Mouse (Mus musculus) heart, postnatal 36 days (tissue): ENCODE measurements around the gene Traf4. TPM values are rescaled to one million over a fixed set of nuclear protein-coding genes. Genes with fewer than 3 reads are reported as not detected.
A peak's percentile ranks its signal among the peaks of the same experiment; 100 is the strongest.

ENCODE experiments used
- DNase-seq, 2 experiments: peaks; one replicate each; pipeline ENCODE4 v3.0.0; 2021 to 2022
- intact Hi-C: fragments of 180-260 bp; cut with DNase I; formaldehyde crosslinking; loops from one replicate; pipeline ENCODE4 v1.15.1; 2025
- total RNA-seq, 2 experiments: library from RNA; stranded (reverse); gene quantifications; 2 replicates each; pipeline ENCODE4 v1.2.3; 2021

Gene Traf4
- total RNA-seq, 2 experiments from 2014 or later, result 6.1 to 7.0 TPM

DNA sequence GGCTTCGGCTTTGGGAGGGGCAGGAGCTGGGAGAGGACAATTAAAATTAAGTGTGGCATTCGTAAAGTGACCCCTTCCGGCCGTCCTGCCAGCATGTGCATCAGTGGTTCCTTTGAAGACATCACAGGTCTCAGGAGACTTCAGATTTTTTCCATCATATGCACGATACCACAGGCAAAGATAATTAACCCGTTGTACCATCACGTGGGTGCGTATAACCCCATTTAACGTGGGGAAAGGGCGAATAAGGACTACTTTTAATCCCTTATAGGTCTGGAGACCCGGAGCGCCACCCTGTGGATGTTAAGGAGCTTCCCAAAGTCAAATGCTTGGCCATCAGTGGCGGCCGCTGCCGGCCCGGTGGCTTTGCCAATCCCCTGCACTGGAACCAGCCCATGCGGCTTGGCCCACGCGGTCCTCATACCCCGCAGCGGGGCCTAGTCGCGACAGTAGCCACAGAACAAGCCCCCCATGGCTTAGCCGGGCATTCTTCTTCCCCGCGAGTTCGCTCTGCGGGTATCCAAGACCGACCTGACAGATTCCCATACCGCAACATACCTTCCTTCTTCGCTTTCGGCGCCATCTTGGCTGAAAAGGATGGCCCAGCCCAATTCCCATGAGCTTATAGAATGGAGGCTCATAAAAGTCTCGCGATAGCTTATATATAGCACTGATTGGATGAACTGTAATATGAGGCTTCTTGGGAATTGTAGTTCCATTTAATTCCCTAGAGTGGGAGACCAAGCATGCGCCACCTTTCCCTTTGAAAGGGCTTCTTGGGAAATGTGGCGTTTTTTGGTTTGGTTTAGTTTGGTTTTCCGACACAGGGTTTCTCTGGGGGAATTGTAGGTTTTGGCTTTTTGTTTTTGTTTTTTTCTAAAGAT lies 17.8 kb upstream of the Traf4 start, which contains the start of gene Rpl23a:
TSS of gene Rpl23a (minus strand) at position 624 of the 884 bp plus-strand sequence.
- intact Hi-C loops, result no loop called here
- DNase-seq, result peak; percentile 72 to 85

DNA sequence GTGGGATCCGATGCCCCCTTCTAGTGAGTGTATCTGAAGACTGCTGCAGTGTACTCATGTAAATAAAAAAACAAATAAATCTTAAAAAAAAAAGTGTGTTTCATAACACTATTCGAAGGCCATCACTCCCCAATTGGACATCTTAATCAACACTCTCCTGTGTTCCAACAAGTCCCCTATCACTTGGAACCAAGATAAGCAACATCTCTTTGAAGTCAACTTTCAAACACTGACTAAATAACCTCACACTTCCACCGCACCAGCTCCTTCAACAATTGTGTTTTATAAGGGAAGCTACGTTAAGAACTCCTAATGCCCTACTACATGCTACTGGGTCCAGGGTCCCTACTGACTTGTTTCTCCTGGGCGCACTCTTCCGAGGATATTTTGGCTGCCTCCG lies 17.1 kb upstream of the Traf4 start:
- intact Hi-C loops, result no loop called here
- DNase-seq, result no peak

DNA sequence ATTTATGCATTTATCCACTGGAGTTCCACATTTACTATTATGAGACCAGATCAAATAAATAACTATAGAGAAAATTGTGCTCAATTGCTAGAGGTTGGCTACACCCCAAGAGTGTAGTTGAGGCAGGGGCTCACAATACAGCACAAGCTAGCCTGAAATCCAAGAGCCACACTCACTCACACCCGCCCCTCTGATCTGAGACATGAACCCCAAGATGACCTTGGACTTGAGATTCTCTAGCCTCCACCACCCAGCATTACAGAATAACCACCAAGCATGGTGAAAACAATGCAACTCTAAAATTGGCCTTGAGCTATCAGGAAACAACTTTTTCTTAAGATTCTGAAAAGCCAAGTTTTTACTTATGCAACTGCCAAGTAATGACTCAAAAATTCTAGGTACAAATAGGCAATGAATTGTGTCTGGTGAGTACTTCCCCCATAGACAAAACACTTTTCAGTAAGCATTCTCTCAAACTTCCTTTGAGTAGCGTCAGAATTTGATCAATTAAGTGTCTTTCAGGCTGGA lies 16.5 kb upstream of the Traf4 start:
- no peak for DNase-seq
- intact Hi-C loops, result no loop called here

DNA sequence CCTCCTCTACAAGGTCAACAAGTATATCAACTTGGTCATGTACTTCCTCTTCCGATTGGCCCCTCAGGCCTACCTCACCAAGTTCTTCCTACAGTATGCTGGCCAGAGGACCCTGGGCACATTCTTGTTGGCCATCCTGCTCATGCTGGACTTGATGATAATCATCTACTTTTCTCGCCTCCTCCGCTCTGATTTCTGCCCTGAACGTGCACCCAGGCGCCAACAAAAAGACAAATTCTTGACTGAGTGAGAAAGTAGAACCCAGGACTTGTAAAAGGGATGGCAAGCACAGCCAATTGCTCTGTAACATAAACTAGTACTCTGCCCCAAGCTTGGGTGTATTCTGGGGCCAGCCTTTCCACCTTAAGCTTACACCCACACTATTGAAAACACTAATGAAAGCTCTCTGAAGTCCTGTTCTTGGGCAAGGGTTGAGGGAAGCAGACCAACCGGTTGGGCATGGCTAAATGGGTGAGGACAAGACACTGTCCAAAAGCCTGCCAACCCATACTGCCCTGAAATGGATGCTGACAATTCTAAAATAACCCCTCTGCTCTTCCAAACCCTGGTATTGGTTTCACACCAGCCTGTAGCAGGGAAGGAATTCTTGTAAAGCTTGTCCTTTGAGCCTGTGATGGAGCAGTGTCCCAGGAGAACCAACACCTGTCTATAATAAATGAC lies 14.8 kb upstream of the Traf4 start:
- no peak for DNase-seq
- intact Hi-C loops, result no loop called here

DNA sequence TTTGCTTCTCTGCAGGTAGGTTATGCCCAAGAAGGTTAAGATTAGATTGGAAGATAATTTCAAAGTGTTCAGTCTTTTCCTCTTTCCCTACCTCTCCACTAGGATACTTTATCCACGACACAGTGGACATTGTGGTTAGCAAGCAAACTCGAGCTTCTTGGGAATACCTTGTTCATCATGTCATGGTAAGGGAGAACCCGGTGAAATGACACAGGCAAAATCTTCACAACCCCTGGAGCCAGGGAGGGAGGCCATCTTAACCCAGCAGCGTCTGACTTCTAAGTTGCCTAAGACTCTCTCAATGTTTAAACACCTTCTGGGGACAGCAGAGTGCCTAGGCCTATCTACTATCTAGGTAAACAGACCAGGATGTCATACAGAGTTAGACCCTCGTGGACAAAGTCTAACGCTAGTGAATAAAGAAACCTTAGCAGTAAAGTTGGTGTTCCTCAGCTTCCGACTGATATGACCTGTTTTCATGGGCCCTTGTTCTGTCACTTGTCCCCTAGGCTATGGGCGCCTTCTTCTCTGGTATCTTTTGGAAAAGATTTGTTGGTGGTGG lies 14.1 kb upstream of the Traf4 start:
- no peak for DNase-seq
- intact Hi-C loops, result loop anchor here (10.0 kb wide), 1 partner anchor 355 kb away; no protein-coding TSS in a partner anchor

DNA sequence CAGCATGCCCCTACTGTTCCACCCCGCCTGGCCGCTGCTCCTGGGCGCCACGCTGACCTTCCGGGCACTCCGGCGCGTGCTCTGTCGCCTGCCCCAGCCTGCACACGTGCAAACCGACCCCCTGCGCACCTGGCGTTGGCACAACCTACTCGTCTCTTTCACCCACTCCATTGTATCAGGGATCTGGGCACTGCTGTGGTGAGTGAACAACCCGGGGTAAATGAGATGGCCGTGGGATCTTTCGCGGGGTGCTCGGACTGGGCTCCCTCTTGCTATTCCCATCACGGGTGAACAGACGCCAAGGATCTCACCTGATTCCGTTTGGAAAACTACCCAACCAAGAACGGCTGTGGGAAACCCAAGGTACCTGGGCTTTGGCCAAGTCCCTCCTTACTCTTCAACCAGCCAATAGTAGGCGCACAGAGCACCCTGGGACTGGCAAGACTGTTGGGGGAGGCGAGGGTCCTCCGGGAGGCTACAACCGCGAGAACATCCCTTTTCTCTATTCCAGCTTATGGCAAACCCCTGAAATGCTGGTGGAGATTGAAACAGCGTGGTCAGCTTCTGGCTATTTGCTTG lies 13.6 kb upstream of the Traf4 start:
- intact Hi-C loops, result loop anchor here (10.0 kb wide), 1 partner anchor 354 kb away; no protein-coding TSS in a partner anchor
- DNase-seq, result peak; percentile 49 to 50

DNA sequence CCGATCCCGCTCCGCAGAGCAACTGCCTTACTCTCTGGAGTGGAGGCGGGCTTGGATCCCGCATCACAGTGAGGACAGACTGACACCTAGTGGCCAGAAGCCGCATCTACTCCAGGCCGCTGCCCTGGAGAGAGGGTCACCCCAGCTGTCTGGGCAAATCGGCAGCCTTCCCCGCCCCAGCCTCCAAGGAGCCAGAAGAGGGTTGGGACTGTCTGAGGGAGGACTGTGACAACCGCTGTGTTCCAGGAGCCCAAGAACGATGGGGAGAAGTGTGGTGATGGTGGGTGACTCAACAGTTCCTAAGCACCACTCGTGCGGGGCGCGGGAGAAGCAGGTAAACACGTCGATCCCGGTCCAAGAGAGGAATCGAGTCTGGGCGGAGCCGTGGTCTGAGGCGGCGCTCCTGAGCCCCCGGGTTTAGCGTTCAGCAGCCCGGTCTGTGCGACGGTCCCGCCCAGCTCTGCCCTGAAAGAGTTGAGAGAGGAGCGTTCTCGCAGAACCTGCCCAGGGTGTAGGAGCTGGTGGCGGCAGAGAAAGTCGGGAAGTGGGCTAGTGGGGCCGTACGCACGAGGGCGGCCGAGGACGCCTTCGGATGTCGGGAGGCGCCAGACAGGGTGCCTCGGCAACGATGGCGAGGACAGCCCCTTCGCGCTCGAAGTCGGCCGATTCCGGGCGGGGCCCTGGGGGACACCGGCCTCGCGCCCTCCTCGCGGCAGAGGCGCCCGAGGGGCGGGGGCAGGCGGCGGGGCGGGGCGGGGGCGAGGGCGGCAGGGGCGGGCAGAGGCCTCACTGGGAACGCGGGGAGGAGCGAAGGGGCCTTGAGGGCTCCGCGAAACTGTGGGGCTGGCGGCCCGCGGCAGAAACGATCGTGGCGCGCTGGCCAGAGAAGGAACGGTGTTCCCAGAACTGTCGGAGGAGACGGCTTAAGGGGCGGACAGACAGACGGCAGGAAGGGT lies 12.8 kb upstream of the Traf4 start:
- intact Hi-C loops, result loop anchor here (1.0 to 10.0 kb wide), 5 partner anchors 19 to 353 kb away; no protein-coding TSS in a partner anchor

DNA sequence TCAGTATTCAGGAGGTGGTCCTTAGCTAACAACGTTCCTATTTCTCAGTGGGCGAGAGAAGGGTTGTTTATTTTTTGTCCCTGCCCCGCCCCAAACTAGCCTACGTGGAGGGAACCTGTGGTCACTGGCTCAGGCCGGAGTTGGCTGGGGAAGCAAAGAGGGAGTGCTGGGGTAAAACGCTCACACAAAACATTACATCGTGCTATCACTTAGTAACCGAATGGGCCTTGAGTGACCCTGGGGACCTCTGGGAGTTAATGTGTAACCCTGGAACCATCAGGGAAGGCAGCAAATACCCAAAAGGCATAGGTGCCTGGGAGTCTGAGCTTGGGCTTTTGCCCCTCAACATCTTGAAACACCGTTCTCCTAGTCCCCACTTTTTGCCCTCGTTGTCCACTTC lies 12.0 kb upstream of the Traf4 start:
- intact Hi-C loops, result loop anchor here (1.0 to 10.0 kb wide), 5 partner anchors 19 to 353 kb away; no protein-coding TSS in a partner anchor
- peak in 1 of 2 experiments; percentile 44 for DNase-seq

More for the DNA sequence above, 12.8 kb upstream of the Traf4 start:
- DNase-seq, result peak; percentile 96 to 98

DNA sequence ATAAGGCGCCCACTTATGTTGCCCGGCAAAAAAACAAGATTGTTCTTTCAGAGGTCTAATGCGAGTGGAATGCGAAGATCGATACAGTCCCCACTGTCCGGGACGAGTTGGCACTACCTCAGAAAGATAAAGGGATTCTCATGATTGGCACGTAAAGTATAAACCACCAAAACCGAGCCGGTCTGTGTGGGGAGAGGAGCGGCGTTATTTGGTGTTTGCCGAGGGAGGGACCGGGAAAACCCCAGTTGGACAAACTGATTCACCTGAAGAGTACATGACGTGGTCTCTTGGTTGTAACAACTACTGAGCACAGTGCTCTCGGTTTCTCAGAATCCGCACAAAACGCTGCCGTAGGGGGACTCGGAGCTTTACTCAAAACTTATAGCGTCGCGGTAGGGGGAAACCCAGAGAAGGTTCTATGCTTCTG lies 11.5 kb upstream of the Traf4 start:
- DNase-seq, result no peak
- intact Hi-C loops, result loop anchor here (1.0 to 10.0 kb wide), 5 partner anchors 18 to 352 kb away; no protein-coding TSS in a partner anchor

DNA sequence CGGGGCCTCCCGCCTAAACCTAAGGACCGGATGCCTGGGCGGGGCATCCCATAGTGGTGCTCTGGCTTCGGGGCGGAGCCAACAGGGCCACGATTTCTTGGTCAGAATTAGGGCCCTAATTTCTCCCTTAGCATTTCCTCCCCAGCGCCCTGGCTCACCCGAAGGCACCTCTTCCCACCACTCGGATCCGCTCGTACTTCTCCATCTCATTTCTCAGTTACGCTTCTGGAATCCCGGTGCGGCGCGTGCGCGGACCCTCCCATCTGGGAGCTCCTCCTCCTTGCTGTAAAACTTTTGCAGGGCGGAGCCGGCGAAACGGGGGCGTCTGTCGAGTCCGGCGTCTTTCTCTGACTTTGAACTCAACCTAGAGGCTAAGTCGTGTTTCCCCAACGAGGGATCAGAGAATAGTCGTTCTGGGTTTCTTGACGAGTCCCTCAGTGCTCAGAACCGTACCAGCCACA lies 11.0 kb upstream of the Traf4 start, which contains the start of the genes Nek8 and Tlcd1:
TSS of gene Nek8 (minus strand) at position 274 of the 461 bp plus-strand sequence.
TSS of gene Tlcd1 (plus strand) at position 310 of the 461 bp plus-strand sequence.
- peak; percentile 91 to 94 for DNase-seq
- intact Hi-C loops, result loop anchor here (2.0 to 10.0 kb wide), 3 partner anchors 18 to 352 kb away; no protein-coding TSS in a partner anchor

DNA sequence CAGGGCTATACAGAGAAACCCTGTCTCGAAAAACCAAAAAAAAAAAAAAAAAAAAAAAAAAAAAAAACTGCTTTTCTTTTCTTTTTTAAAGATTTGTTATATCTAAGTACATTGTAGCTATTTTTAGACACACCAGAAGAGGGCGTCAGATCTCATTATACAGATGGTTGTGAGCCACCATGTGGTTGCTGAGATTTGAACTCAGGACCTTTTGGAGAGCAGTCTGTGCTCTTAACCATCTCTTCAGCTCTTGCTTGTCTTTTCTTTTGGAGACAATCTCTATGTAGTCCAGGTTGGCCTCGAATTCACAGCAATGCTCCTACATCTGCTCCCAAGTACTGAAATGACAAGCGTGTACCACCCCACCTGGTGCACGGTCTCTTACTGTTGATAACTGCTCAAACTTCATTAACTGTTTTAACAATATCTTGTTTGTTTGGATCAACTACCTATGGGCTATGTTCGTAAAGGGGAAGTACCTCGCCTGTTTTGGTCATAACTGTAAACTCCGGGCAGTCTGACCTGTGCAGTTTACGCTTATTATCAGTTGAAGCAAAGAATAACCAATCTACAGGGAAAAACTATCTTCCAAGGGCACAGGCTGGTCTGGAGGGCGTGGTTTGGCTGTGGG lies 10.5 kb upstream of the Traf4 start:
- no peak for DNase-seq
- intact Hi-C loops, result loop anchor here (2.0 to 10.0 kb wide), 3 partner anchors 17 to 351 kb away; no protein-coding TSS in a partner anchor

DNA sequence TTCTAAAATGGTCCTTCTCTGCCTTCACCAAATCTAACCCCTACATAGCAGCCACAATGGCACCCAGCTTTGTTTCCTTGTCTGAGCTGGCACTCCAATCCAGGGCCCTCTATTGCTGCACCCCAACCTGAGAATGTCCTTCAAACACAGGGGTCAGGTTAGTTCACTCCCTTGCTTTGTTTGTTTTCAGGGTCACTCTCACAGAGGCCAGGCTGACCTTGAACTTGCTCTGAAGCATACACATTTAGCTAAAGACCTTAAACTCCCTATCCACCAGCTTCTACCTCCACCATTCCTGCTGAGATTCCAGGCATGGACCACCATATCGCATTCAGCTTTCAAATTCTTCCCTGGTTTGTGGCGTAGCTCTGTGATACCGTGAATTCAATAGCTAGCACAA lies 9.1 kb upstream of the Traf4 start:
- no peak for DNase-seq
- intact Hi-C loops, result loop anchor here (10.0 kb wide), 1 partner anchor 350 kb away; no protein-coding TSS in a partner anchor

DNA sequence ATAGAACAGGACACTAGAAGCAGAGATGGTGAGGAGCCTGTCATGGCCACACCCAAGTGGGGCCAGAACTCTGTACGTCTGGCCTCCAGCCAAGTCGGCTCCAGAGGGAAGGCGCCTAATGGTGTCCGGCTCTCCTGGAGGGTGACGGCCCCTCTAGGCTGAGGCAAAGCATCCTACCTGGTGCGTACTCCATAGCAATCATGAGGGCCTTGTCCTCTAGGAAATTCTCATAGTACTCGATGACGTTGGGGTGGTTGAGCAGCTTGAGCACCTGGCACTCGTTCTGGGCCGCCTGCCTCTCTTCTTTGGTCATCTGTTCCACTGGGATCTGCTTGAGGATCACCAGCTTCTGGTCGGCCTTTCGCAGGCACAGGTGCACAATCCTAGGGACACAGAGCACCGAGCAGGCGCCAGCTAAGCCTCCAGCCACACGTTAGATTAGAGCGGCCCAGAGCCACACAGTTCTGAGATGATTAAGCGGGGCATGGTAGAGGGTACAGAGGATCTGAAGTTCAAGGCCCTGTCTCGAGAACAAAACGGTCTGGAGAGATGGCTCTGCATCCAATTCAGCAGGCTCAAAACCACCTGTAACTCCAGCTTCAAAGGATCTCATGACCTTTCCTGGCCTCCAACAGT lies 7.5 kb upstream of the Traf4 start:
- intact Hi-C loops, result loop anchor here (10.0 kb wide), 1 partner anchor 348 kb away; no protein-coding TSS in a partner anchor
- no peak for DNase-seq

DNA sequence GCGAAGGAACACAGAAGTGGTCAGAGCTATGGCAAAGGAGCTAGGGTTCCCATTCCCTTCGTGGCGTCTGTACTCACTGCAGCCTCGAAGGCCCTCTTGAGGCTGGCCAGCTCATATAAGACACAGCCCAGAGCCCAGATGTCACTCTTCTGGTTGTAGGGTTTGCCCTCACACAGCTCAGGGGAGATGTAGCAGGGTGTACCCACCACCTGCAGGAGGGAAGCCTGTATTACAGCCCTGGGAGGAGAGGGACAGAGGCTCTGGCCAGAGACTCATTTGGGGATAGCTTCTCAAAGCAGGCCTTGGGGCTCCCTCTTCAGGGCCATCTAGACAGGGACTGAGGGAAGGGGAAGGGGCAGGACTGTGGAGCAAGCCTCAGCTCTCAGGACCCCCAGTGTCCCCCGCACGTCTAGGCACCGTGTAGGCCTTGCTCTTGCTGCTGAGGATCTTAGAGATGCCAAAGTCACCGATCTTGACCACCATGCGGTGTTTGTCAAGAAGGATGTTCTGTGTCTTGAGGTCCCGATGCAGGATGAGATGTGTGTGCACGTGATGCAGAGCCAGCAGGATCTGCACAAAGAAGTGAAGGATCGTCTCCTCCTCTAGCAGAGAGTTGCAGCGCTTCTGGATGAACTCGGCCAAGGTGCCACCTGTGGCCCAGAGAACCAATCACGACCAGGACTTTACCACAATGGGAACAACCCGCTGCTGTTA lies 6.8 kb upstream of the Traf4 start:
- no peak for DNase-seq
- intact Hi-C loops, result loop anchor here (10.0 kb wide), 1 partner anchor 347 kb away; no protein-coding TSS in a partner anchor

DNA sequence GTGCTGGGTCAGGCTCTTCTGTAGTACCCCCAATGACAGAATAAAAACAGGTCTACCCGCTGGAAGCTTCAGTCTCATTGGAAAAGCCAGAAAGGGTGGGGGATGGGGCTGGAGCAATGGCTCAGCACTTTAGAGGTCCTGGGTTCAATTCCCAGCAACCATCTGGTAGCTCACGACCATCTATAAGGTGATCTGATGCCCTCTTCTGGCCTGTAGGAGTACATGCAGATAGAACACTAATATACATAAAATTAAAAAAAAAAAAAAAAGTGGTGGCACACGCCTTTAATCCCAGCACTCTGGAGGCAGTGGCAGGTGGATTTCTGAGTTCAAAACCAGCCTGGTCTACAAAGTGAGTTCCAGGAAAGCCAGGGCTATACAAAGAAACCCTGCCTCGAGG lies 5.9 kb upstream of the Traf4 start:
- no peak for DNase-seq
- intact Hi-C loops, result loop anchor here (10.0 kb wide), 1 partner anchor 347 kb away; no protein-coding TSS in a partner anchor

DNA sequence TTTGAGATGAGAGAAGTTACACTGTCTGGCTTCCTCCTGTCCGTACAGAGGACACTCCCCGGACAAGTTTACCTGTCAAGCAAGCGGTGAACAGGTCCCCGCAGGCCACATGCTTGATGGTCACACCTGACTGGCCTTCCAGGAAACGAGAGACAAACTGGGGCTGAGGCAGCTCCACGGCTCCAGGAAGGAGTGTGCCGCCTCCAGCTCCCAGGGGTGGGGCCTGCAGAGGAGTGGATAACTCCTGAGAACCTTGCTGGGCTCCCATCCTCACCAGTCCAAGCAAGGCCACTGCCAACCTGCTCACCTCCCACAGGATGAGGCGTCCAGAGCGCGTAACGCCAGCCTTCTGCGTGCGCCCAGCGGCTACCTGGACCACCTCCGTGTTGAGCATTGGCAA lies 4.9 kb upstream of the Traf4 start:
- intact Hi-C loops, result loop anchor here (10.0 kb wide), 1 partner anchor 346 kb away; no protein-coding TSS in a partner anchor
- no peak for DNase-seq
